Mouse (Mus musculus) layer of hippocampus, postnatal 36 days (tissue): ENCODE measurements at regions not wholly inside any gene's neighbourhood (a gene's known extent, or its start where the extent isn't known, plus 50 kb on each side); places are given as distances from the start of the nearest gene placed in this dataset.

Experiments used
- DNase-seq, 2 experiments: peaks; one replicate each; pipeline ENCODE4 v3.0.0; 2022

- no peak for DNase-seq
These were observed 352.4 kb downstream of the Prdm2 start for GRCm38 (mm10) chr4:142860441-142860840.

- DNase-seq, result peak in 1 of 2 experiments; percentile 15
These were observed 356.2 kb downstream of the Prdm2 start for GRCm38 (mm10) chr4:142856626-142857025.

GRCm38 (mm10) chr4:142855635-142856034 is 357.2 kb downstream of the Prdm2 start:
- no peak for DNase-seq

- peak; percentile 14 to 19 for DNase-seq
These were observed 358.9 kb downstream of the Prdm2 start for GRCm38 (mm10) chr4:142853924-142854323.

- DNase-seq, result no peak
These were observed 367.6 kb downstream of the Prdm2 start for GRCm38 (mm10) chr4:142845066-142845696.

- no peak for DNase-seq
These were observed 373.3 kb downstream of the Prdm2 start for GRCm38 (mm10) chr4:142839540-142839939.

GRCm38 (mm10) chr4:142838363-142838964 is 374.3 kb downstream of the Prdm2 start:
- DNase-seq, result no peak

- DNase-seq, result no peak
These were observed 375.2 kb downstream of the Prdm2 start for GRCm38 (mm10) chr4:142837636-142838035.

- peak in 1 of 2 experiments; percentile 1 for DNase-seq
These were observed 383.1 kb downstream of the Prdm2 start for GRCm38 (mm10) chr4:142829711-142830110.

- no peak for DNase-seq
These were observed 383.8 kb downstream of the Prdm2 start for GRCm38 (mm10) chr4:142828969-142829368.

GRCm38 (mm10) chr4:142826250-142826893 is 386.4 kb downstream of the Prdm2 start:
- no peak for DNase-seq

GRCm38 (mm10) chr4:142825786-142826185 is 387.0 kb downstream of the Prdm2 start:
- no peak for DNase-seq

- no peak for DNase-seq
These were observed 394.4 kb downstream of the Prdm2 start for GRCm38 (mm10) chr4:142818440-142818839.

GRCm38 (mm10) chr4:142816986-142817385 is 395.8 kb downstream of the Prdm2 start:
- no peak for DNase-seq

GRCm38 (mm10) chr4:142803819-142804218 is 409.0 kb downstream of the Prdm2 start:
- no peak for DNase-seq

GRCm38 (mm10) chr4:142799291-142799690 is 413.5 kb downstream of the Prdm2 start:
- no peak for DNase-seq

GRCm38 (mm10) chr4:142798834-142799233 is 414.0 kb downstream of the Prdm2 start:
- DNase-seq, result peak in 1 of 2 experiments; percentile 23

GRCm38 (mm10) chr4:142792606-142792970 is 420.2 kb downstream of the Prdm2 start:
- no peak for DNase-seq

GRCm38 (mm10) chr4:142791823-142792605 is 420.8 kb downstream of the Prdm2 start:
- DNase-seq, result no peak

- no peak for DNase-seq
These were observed 423.7 kb downstream of the Prdm2 start for GRCm38 (mm10) chr4:142789048-142789447.

- no peak for DNase-seq
These were observed 427.4 kb downstream of the Prdm2 start for GRCm38 (mm10) chr4:142785386-142785785.

GRCm38 (mm10) chr4:142776711-142777411 is 435.9 kb downstream of the Prdm2 start:
- no peak for DNase-seq
